Mouse (Mus musculus): ENCODE data around the gene Gpd1l.

DNA sequence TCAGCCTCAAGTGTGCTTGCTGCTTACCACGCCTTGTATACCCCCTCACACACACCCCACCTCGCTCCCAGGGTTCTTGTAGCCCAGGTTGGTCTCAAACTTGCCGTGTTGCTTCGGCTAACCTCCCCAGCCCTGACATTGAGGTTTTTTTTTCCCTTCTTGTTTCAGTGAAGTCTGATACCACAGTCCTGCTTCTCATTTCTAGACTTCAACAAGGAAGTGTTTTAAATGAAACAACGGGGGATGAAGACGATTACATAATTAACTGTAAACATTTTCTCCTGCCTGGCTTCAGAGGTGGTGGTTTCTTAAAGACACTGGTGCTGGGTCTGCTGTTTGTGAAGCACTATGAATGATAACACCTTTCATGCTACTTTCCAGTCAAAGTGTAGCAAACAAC is 27.1 kb upstream of the Gpd1l start:
- no peak for TF ChIP-seq CTCF (IDR thresholded peaks at IDR 0.05; ENCODE audit: control insufficient read depth, insufficient read depth, insufficient replicate concordance, low read depth, low read length)
- no peak for TF ChIP-seq POLR2A (IDR thresholded peaks at IDR 0.05; ENCODE audit: control insufficient read depth, low read depth, low read length)
